ENCODE assay signal across 28 mouse cellular contexts in genomic region chr1:90398396-90398975, GRCm38 (mm10).
DNase-seq lines count a peak whose midpoint lies in the region; ATAC-seq and TF ChIP-seq lines count a peak whose summit lies in the region.
"Had no signal": no experiment of that assay in that cellular context is flagged by ENCODE, and none has a peak within 500 bp of the region (broad histone marks: within the 10 kb centered on the region; RNA-seq: fewer than 3 reads in every experiment).

No protein-coding gene starts in this region.

- peak; percentile 81 for DNase-seq in heart, embryonic 10.5 days (ENCODE audit: low spot score)
- no peak for DNase-seq in heart, adult 9 months (ENCODE audit: low spot score in 2 of 2)
- DNase-seq in heart, postnatal 36 days, result no peak
- DNase-seq in midbrain, postnatal 0 days (ENCODE audit: low spot score), result no peak
- no peak for DNase-seq in thymus, postnatal 0 days (ENCODE audit: low spot score)
- DNase-seq in natural killer cell, adult 2 months (ENCODE audit: low spot score in 2 of 2), result no peak
- DNase-seq: adrenal gland, postnatal 10 days; cerebellum, adult 11 months; cerebellum, adult 9-10 months; cerebellum, postnatal 36 days; gastrocnemius, postnatal 25 days; kidney, adult 9 months; kidney, postnatal 14 days; retina, postnatal 1 day; right cerebral cortex, postnatal 14 days had no signal

- H3K4me2 ChIP-seq in heart, embryonic 15.5 days, result no peak overlapping the region
- H3K4me2 ChIP-seq in midbrain, embryonic 16.5 days (ENCODE audit: low read length), result no peak overlapping the region
- no peak overlapping the region for H3K4me2 ChIP-seq in midbrain, postnatal 0 days (ENCODE audit: low read depth, low read length, poor library complexity, severe bottlenecking)
- H3K4me2 ChIP-seq: embryonic facial prominence, embryonic 15.5 days; forebrain, embryonic 13.5 days; hindbrain, embryonic 13.5 days; limb, embryonic 13.5 days; liver, embryonic 11.5 days; lung, embryonic 15.5 days; midbrain, embryonic 11.5 days; neural tube, embryonic 15.5 days had no signal

- 47% methylated on average over 15 of the region's 15 CpGs for WGBS in heart, embryonic 10.5 days
- WGBS in heart, embryonic 15.5 days, result 48% methylated on average over 15 of the region's 15 CpGs
- WGBS in midbrain, embryonic 16.5 days, result 76% methylated on average over 15 of the region's 15 CpGs
- WGBS in midbrain, postnatal 0 days, result 74% methylated on average over 15 of the region's 15 CpGs

- TF ChIP-seq CTCF in midbrain, postnatal 0 days (IDR thresholded peaks at IDR 0.05), result no peak

- intact Hi-C loops in heart, postnatal 36 days (cut with DNase I), result no loop called here

- no peak overlapping the region for H3K27ac ChIP-seq in heart, embryonic 10.5 days
- peak overlapping the region; percentile 33 for H3K27ac ChIP-seq in heart, embryonic 15.5 days
- H3K27ac ChIP-seq in midbrain, embryonic 16.5 days (ENCODE audit: low read length), result no peak overlapping the region
- H3K27ac ChIP-seq in midbrain, postnatal 0 days (ENCODE audit: low read depth, low read length), result no peak overlapping the region
- H3K27ac ChIP-seq: forebrain, embryonic 13.5 days; hindbrain, embryonic 13.5 days; left cerebral cortex, adult 2 months; lung, embryonic 15.5 days; neural tube, embryonic 15.5 days had no signal

- H3K4me3 ChIP-seq in heart, embryonic 10.5 days, result no peak overlapping the region
- H3K4me3 ChIP-seq in heart, embryonic 15.5 days, result no peak overlapping the region
- H3K4me3 ChIP-seq in midbrain, embryonic 16.5 days (ENCODE audit: low read depth, low read length), result no peak overlapping the region
- H3K4me3 ChIP-seq in midbrain, postnatal 0 days (ENCODE audit: low read depth, low read length), result no peak overlapping the region
- H3K4me3 ChIP-seq: embryonic facial prominence, embryonic 15.5 days; forebrain, embryonic 13.5 days; hindbrain, embryonic 13.5 days; left cerebral cortex, adult 2 months; limb, embryonic 13.5 days; lung, embryonic 15.5 days; neural tube, embryonic 15.5 days had no signal

- H3K9ac ChIP-seq in heart, embryonic 15.5 days, result no peak overlapping the region
- no peak overlapping the region for H3K9ac ChIP-seq in midbrain, embryonic 16.5 days (ENCODE audit: low read depth, low read length)
- no peak overlapping the region for H3K9ac ChIP-seq in midbrain, postnatal 0 days (replicated peaks; ENCODE audit: low read length, poor library complexity, severe bottlenecking)
- H3K9ac ChIP-seq: embryonic facial prominence, embryonic 15.5 days; forebrain, embryonic 13.5 days; hindbrain, embryonic 13.5 days; limb, embryonic 13.5 days; lung, embryonic 15.5 days; neural tube, embryonic 15.5 days had no signal

- H3K27me3 ChIP-seq in heart, embryonic 10.5 days (ENCODE audit: insufficient read depth, poor library complexity, severe bottlenecking), result no peaks in the 10 kb centered on the region
- H3K27me3 ChIP-seq in heart, embryonic 15.5 days, result no peaks in the 10 kb centered on the region
- no peaks in the 10 kb centered on the region for H3K27me3 ChIP-seq in midbrain, embryonic 16.5 days (ENCODE audit: control insufficient read depth, insufficient read depth, low read depth, low read length)
- no peaks in the 10 kb centered on the region for H3K27me3 ChIP-seq in midbrain, postnatal 0 days (ENCODE audit: insufficient read depth, low read length)
- H3K27me3 ChIP-seq: embryonic facial prominence, embryonic 15.5 days; forebrain, embryonic 13.5 days; lung, embryonic 15.5 days; neural tube, embryonic 15.5 days had no signal

- no peaks in the 10 kb centered on the region for H3K9me3 ChIP-seq in heart, embryonic 10.5 days
- no peaks in the 10 kb centered on the region for H3K9me3 ChIP-seq in heart, embryonic 15.5 days (replicated peaks)
- no peaks in the 10 kb centered on the region for H3K9me3 ChIP-seq in midbrain, embryonic 16.5 days (replicated peaks; ENCODE audit: control insufficient read depth, low read length, poor library complexity, severe bottlenecking)
- no peaks in the 10 kb centered on the region for H3K9me3 ChIP-seq in midbrain, postnatal 0 days (ENCODE audit: low read length)
- H3K9me3 ChIP-seq: embryonic facial prominence, embryonic 15.5 days; forebrain, embryonic 13.5 days; hindbrain, embryonic 13.5 days; limb, embryonic 13.5 days; lung, embryonic 15.5 days; neural tube, embryonic 15.5 days had no signal

- ATAC-seq in heart, embryonic 15.5 days (replicated peaks; ENCODE audit: insufficient number of reproducible peaks, insufficient read depth, low FRiP score, low read depth), result peak; percentile 82
- ATAC-seq in midbrain, embryonic 16.5 days, result 0 out of 2 replicates have a peak, but pooled peaks have one; percentile 11
- ATAC-seq in midbrain, postnatal 0 days (ENCODE audit: low FRiP score), result no peak
- ATAC-seq: forebrain, embryonic 13.5 days; intestine, embryonic 16.5 days had no signal

- no peaks in the 10 kb centered on the region for H3K36me3 ChIP-seq in heart, embryonic 10.5 days
- no peaks in the 10 kb centered on the region for H3K36me3 ChIP-seq in heart, embryonic 15.5 days
- H3K36me3 ChIP-seq in midbrain, embryonic 16.5 days (ENCODE audit: control insufficient read depth, insufficient read depth, low read length), result no peaks in the 10 kb centered on the region
- no peaks in the 10 kb centered on the region for H3K36me3 ChIP-seq in midbrain, postnatal 0 days (ENCODE audit: insufficient read depth, low read length)
- H3K36me3 ChIP-seq: embryonic facial prominence, embryonic 15.5 days; G1E; hindbrain, embryonic 13.5 days; limb, embryonic 13.5 days; lung, embryonic 15.5 days; neural tube, embryonic 15.5 days had no signal

- peaks cover 28% of the 10 kb centered on the region for H3K4me1 ChIP-seq in heart, embryonic 10.5 days
- H3K4me1 ChIP-seq in heart, embryonic 15.5 days (replicated peaks), result peaks cover 9% of the 10 kb centered on the region
- H3K4me1 ChIP-seq in midbrain, embryonic 16.5 days (ENCODE audit: control insufficient read depth, insufficient read depth, low read length), result peaks cover 4% of the 10 kb centered on the region
- no peaks in the 10 kb centered on the region; the same call in 1 of the 2 replicates for H3K4me1 ChIP-seq in midbrain, postnatal 0 days (ENCODE audit: insufficient read depth, low read length)
- H3K4me1 ChIP-seq: lung, embryonic 15.5 days had no signal
